Mouse (Mus musculus): ENCODE data around the gene Cep135. TPM values are rescaled to one million over a fixed set of nuclear protein-coding genes. Genes with fewer than 3 reads are reported as not detected.

The Cep135 gene
- polyA plus RNA-seq, 1 experiment from 2014 or later = 9.5 TPM

Other genes starting within 250 kb of the Cep135 start
- gene Nmu, start 224.9 kb upstream of the Cep135 start, polyA plus RNA-seq (2014; fragmentation: Nextera tagmentation; extraction: Ambion mirVana) = not detected in 2 replicates
- gene Gm7271, start 104.7 kb upstream of the Cep135 start, polyA plus RNA-seq (2014; fragmentation: Nextera tagmentation; extraction: Ambion mirVana) = not detected in 2 replicates
- 34.9 and 40.2 TPM in 2 replicates for gene Exoc1, start 59.4 kb upstream of the Cep135 start, polyA plus RNA-seq (2014; fragmentation: Nextera tagmentation; extraction: Ambion mirVana)
- gene C530008M17Rik, start 67.8 kb downstream of the Cep135 start, polyA plus RNA-seq (2014; fragmentation: Nextera tagmentation; extraction: Ambion mirVana) = 16.5 and 21.6 TPM in 2 replicates